Comparison of ENCODE assay signal across 17 mouse cellular contexts in genomic region chr15:63071921-63072320, GRCm38 (mm10).
"Had no signal": no experiment of that assay in that cellular context is flagged by ENCODE, and none has a peak within 500 bp of the region (broad histone marks: within the 10 kb centered on the region; RNA-seq: fewer than 3 reads in every experiment).

No protein-coding gene starts in this region.

- DNase-seq: left cerebral cortex, postnatal 4 days; liver; liver, embryonic 13.5 days; liver, postnatal 0 days; lung, adult 18-20 months; lung, adult 2 months; lung, embryonic 14.5 days; lung, postnatal 10 days; lung, postnatal 14 days; lung, postnatal 36 days; lung, postnatal 4 days; midbrain, embryonic 14.5 days had no signal

- ATAC-seq: liver, embryonic 12.5 days; liver, postnatal 0 days; lung, postnatal 0 days; midbrain, embryonic 13.5 days; midbrain, embryonic 15.5 days; midbrain, embryonic 16.5 days had no signal
